Mouse (Mus musculus): ENCODE data around the gene Ranbp9.

The Ranbp9 gene

GRCm38 (mm10) chr13:43447721-43448120 lies 33.4 kb downstream of the Ranbp9 start:
- no peak for DNase-seq

GRCm38 (mm10) chr13:43445754-43446153 lies 35.3 kb downstream of the Ranbp9 start:
- DNase-seq, result no peak

- no peak for DNase-seq
Measured at GRCm38 (mm10) chr13:43444717-43445116, 36.4 kb downstream of the Ranbp9 start.

- DNase-seq, result no peak
Measured at GRCm38 (mm10) chr13:43443706-43444105, 37.4 kb downstream of the Ranbp9 start.

GRCm38 (mm10) chr13:43442551-43442950 lies 38.5 kb downstream of the Ranbp9 start:
- DNase-seq, result no peak

- DNase-seq, result no peak
Measured at GRCm38 (mm10) chr13:43440376-43440775, 40.7 kb downstream of the Ranbp9 start.

GRCm38 (mm10) chr13:43433395-43433794 lies 47.7 kb downstream of the Ranbp9 start:
- DNase-seq, result no peak

GRCm38 (mm10) chr13:43428436-43428835 lies 52.6 kb downstream of the Ranbp9 start:
- DNase-seq, result no peak

GRCm38 (mm10) chr13:43415249-43415648 lies 65.8 kb downstream of the Ranbp9 start:
- DNase-seq, result no peak

GRCm38 (mm10) chr13:43413611-43414010 lies 67.5 kb downstream of the Ranbp9 start:
- no peak for DNase-seq

- no peak for DNase-seq
Measured at GRCm38 (mm10) chr13:43412311-43412710, 68.8 kb downstream of the Ranbp9 start.

GRCm38 (mm10) chr13:43399576-43399975 lies 81.5 kb downstream of the Ranbp9 start:
- no peak for DNase-seq

- peak; percentile 94 for DNase-seq
Measured at GRCm38 (mm10) chr13:43398297-43399080, 82.6 kb downstream of the Ranbp9 start, which contains the start of gene Nol7. Gene Nol7 (plus strand): TSS chr13:43398390.

GRCm38 (mm10) chr13:43397700-43398296 lies 83.3 kb downstream of the Ranbp9 start:
- no peak for DNase-seq

- DNase-seq, result no peak
Measured at GRCm38 (mm10) chr13:43385321-43385720, 95.8 kb downstream of the Ranbp9 start.

- no peak for DNase-seq
Measured at GRCm38 (mm10) chr13:43379989-43380388, 101.1 kb downstream of the Ranbp9 start.

GRCm38 (mm10) chr13:43374918-43375432 lies 106.1 kb downstream of the Ranbp9 start:
- no peak for DNase-seq

- no peak for DNase-seq
Measured at GRCm38 (mm10) chr13:43374205-43374604, 106.9 kb downstream of the Ranbp9 start.

GRCm38 (mm10) chr13:43372892-43373291 lies 108.2 kb downstream of the Ranbp9 start:
- no peak for DNase-seq

- no peak for DNase-seq
Measured at GRCm38 (mm10) chr13:43370063-43370462, 111.0 kb downstream of the Ranbp9 start.

GRCm38 (mm10) chr13:43365825-43366184 lies 115.3 kb downstream of the Ranbp9 start:
- DNase-seq, result no peak

GRCm38 (mm10) chr13:43364985-43365824 lies 115.9 kb downstream of the Ranbp9 start, which contains the start of gene Sirt5:
Gene Sirt5 (plus strand): TSS chr13:43365496.
- peak; percentile 86 for DNase-seq

GRCm38 (mm10) chr13:43362353-43362752 lies 118.7 kb downstream of the Ranbp9 start:
- DNase-seq, result no peak

Measured in liver (tissue).